Mouse (Mus musculus): ENCODE data around the gene Pcdh8. TPM values are rescaled to one million over a fixed set of nuclear protein-coding genes. Genes with fewer than 3 reads are reported as not detected.
A peak's percentile ranks its signal among the peaks of the same experiment; 100 is the strongest.

The Pcdh8 gene
- not detected for total RNA-seq (2021)

DNA sequence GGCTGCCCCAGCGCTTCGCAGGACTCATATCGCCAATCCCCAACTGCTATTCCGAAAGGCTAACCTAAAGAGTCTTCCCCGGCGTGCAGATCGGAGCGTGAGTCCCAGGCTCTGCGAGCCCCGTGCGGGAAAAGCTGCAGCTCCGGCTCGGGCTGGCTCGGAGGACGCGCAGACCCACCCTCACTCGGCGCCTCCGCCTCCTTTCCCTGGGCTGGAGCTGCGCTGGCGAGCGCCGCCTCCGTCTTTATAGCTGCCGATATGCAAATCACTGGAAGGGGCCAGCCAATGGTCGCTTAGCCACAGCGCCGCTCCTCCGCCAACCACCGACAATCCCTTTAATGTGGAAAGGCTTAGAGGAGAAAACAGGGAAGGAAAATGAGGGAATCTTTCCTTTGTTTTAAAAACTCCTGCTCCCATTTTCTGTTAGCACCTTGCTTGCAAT lies at the start of gene Pcdh8:
Gene Pcdh8 (minus strand): TSS at position 219 of the 442 bp plus-strand sequence.
- intact Hi-C loops (cut with DNase I) = no loop called here
- peak; percentile 71 to 74 for DNase-seq

DNA sequence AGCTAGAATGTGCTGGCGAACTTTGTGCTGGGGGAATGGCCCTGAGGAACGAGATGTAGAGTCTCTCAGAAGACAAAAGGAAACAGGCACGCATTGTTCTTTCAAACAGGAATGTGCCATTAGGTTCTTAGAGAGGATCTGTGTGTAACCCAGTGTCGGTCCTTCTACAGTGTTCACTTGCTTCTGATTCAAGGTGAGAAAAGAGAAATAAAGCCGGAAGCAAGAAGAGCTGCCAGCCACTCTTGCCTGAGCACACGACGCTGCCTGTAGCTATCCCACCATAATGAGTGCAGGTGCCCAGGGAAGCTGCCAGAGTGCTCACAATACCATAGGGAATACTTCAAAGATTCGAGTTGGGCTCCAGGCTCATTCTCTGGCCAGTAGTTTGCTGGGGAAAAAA lies 43.6 kb upstream of the Pcdh8 start:
- DNase-seq = no peak

DNA sequence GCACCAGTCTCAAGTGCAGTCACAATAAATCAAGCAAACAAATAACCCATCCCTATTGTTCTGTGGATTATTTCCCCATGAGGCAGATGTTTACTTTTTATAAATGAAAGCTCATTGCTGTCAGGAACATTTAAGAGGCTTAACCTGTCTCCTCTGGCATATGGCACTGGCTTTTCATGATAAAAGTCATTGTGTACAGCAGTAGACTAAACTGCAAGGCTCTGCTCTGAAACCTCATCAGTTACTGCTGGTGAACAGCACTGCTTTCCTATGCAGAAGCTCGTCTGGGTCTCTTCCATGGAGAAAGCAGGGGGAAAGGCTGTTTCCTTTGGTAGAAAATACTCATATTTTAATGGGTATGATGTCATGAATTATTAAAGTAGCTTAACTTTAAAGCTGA lies 43.0 kb upstream of the Pcdh8 start:
- intact Hi-C loops (cut with DNase I) = no loop called here
- no peak for DNase-seq

More for the DNA sequence above, 43.6 kb upstream of the Pcdh8 start:
- intact Hi-C loops (cut with DNase I) = no loop called here

DNA sequence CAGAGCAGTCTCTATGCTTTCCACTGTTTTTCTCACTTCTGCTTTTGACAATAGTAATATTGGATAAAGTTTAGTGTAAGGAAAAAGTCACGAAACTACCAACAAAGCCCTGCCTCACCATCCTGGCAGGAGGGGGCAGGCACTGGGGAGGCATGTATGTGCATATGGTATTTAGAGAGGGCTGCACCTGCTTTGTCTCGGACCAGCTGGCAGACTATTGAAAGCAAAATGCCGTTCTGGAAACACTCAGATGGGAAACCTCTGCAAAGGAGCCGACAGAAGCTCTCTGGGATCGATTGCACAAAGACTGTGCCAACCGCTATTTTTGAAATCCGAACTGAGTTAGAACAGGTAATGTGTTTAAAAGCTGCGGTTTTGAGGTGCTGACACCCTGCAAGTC lies 22.1 kb upstream of the Pcdh8 start:
- intact Hi-C loops (cut with DNase I) = no loop called here

GRCm38 (mm10) chr14:79789535-79789934 lies 18.4 kb upstream of the Pcdh8 start:
- intact Hi-C loops (cut with DNase I) = no loop called here
- DNase-seq = no peak

More for the DNA sequence above, 22.1 kb upstream of the Pcdh8 start:
- DNase-seq = no peak

- intact Hi-C loops (cut with DNase I) = no loop called here
- DNase-seq = no peak
Measured at GRCm38 (mm10) chr14:79788656-79789204, 17.6 kb upstream of the Pcdh8 start.

- DNase-seq = no peak
- intact Hi-C loops (cut with DNase I) = no loop called here
Measured at GRCm38 (mm10) chr14:79787918-79788317, 16.8 kb upstream of the Pcdh8 start.

GRCm38 (mm10) chr14:79785400-79785799 lies 14.3 kb upstream of the Pcdh8 start:
- peak in 1 of 2 experiments; percentile 25 for DNase-seq
- intact Hi-C loops (cut with DNase I) = no loop called here

DNA sequence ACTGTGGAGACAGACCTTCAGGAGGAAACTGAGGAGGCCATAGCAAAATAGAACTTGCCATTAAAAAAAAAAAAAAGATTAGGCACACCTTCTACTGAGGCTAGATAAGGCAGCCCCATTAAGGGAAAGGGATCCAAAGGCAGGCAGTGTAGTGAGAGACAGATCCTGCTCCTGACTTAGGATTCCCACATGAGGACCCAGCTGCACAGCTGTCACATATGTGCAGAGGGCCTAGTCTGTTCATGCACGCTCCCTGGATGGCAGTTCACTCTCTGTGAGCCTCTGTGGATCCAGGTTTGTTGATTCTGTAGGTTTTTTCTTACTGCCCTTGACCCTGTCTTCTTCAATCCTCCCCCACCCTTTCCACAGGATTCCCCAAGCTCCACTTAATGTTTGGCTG lies 9.8 kb upstream of the Pcdh8 start:
- intact Hi-C loops (cut with DNase I) = no loop called here
- DNase-seq = no peak

GRCm38 (mm10) chr14:79780332-79780731 lies 9.2 kb upstream of the Pcdh8 start:
- DNase-seq = no peak
- intact Hi-C loops (cut with DNase I) = no loop called here

GRCm38 (mm10) chr14:79779841-79780240 lies 8.7 kb upstream of the Pcdh8 start:
- intact Hi-C loops (cut with DNase I) = no loop called here

GRCm38 (mm10) chr14:79773425-79774391 lies 2.6 kb upstream of the Pcdh8 start:
- intact Hi-C loops (cut with DNase I) = no loop called here

More at GRCm38 (mm10) chr14:79779841-79780240, 8.7 kb upstream of the Pcdh8 start:
- no peak for DNase-seq

GRCm38 (mm10) chr14:79771802-79772511 lies 845 bp upstream of the Pcdh8 start:
- intact Hi-C loops (cut with DNase I) = no loop called here
- DNase-seq = no peak

More at GRCm38 (mm10) chr14:79773425-79774391, 2.6 kb upstream of the Pcdh8 start:
- no peak for DNase-seq

GRCm38 (mm10) chr14:79770306-79771093 lies 612 bp downstream of the Pcdh8 start:
- intact Hi-C loops (cut with DNase I) = no loop called here

DNA sequence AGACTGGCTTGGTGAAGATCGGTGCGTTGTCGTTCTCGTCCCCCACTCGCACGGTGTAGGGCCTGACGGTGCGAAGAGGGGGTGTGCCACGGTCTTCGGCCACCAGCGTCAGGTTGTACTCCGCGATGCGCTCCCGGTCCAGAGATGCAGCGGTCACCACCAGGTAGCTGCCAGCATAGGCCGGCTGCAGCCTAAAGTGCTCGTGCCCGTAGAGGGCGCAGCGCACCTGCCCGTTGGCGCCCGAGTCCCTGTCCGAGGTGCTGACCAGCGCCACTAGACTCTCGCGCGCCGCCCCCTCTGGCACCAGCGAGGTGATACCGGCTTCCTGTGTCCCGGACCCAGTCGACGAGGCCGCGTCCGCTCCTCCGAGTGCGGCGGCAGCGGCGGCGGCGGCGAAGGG lies 1.5 kb downstream of the Pcdh8 start:
- DNase-seq = peak; percentile 86 to 89
- intact Hi-C loops (cut with DNase I) = loop anchor here (1.0 to 10.0 kb wide), 2 partner anchors 145 to 447 kb away; no protein-coding TSS in a partner anchor

More at GRCm38 (mm10) chr14:79770306-79771093, 612 bp downstream of the Pcdh8 start:
- no peak for DNase-seq

DNA sequence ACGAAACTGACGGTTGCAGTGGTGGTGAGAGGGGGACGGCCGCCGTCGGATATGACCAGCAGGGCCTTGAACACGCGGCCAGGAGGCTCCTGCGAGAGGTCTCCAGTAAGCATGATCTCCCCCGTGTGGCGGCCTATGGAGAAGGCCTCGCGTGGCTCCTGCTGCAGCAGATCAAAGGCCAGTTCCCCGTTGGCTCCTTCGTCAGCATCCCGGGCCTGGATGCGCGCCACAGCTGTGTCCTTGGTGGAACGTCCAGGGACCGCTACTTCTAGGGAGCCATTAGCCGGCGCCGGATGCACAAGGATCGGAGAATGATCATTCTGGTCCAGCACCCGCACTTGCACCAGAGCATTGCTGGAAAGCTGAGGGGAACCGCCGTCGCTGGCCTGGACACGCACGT lies 2.1 kb downstream of the Pcdh8 start:
- intact Hi-C loops (cut with DNase I) = loop anchor here (1.0 to 10.0 kb wide), 2 partner anchors 146 to 447 kb away; no protein-coding TSS in a partner anchor

DNA sequence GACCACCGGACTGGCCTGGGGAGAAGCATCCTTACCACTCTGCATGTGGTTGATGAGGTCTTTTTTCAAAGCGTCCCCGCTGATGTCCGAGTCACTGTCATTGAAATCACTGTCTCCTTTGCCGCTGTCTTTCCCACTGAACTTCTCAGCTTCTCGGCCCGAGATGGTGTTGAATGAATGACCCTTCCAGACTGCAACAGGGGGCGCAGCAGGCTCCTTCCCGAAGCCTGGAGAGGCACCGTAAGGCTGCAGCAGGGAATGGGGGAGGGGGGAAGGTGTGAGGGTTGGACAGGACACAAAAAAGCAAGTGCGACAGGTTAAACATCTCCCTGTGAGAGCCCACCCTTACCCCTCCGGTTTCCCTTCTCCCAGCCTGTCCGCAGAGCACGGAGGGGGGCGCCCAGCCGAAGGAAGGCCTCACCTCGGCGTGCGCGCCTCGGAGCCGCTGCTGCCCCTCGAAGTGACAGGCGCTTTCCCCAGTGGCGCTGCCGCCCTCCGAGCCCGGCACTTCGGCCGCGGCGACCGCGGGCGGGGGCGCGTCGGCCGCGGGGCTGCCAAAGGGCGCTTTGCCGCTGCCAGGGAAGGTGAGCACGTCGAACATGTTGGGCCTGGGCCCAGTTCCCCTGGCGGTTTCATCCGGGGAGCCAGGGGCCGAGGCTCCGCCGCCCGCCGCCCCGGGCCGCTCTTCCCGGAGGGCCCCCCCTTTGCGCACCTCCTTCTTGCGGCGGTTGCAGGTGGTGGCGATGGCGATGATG lies 2.9 kb downstream of the Pcdh8 start:
- DNase-seq = no peak
- intact Hi-C loops (cut with DNase I) = loop anchor here (10.0 kb wide), 1 partner anchor 147 kb away; no protein-coding TSS in a partner anchor

More for the DNA sequence above, 2.1 kb downstream of the Pcdh8 start:
- DNase-seq = peak in 1 of 2 experiments; percentile 9

- intact Hi-C loops (cut with DNase I) = loop anchor here (10.0 kb wide), 1 partner anchor 147 kb away; no protein-coding TSS in a partner anchor
Measured at GRCm38 (mm10) chr14:79767601-79768000, 3.5 kb downstream of the Pcdh8 start.

GRCm38 (mm10) chr14:79765196-79765765 lies 5.8 kb downstream of the Pcdh8 start:
- no peak for DNase-seq
- intact Hi-C loops (cut with DNase I) = loop anchor here (10.0 kb wide), 1 partner anchor 150 kb away; no protein-coding TSS in a partner anchor

More at GRCm38 (mm10) chr14:79767601-79768000, 3.5 kb downstream of the Pcdh8 start:
- no peak for DNase-seq

Data from heart, postnatal 10 days (tissue).